Mouse (Mus musculus): ENCODE measurements around the gene Clic5. TPM values are rescaled to one million over a fixed set of nuclear protein-coding genes. Genes with fewer than 3 reads are reported as not detected.
A peak's percentile ranks its signal among the peaks of the same experiment; 100 is the strongest.

Gene Clic5
- total RNA-seq, 2 experiments from 2014 or later, result 1.5 to 1.7 TPM

- intact Hi-C loops (cut with DNase I), result no loop called here
- no peak for DNase-seq
These were observed 1.9 kb downstream of the Clic5 start for GRCm38 (mm10) chr17:44190246-44190645.

DNA sequence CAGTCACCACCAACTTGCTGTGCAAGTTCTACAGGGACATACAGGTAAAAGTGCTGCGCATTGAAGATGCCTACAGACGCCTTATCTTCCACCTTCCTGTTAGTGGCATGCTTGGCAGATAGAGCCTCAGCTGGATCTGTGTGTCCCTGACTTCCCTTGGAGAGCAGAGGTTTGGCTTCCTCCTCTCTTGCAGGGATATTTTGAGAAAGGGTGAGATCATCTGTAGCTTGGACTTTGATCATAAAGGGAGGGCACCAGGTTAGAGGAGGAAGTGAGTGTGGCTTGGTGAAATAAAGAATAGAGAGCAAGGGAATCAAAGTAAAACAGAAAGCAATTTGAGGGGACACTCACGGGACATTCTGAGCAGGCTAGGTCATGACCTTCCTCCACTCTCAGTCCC, 4.6 kb downstream of the Clic5 start:
- intact Hi-C loops (cut with DNase I), result no loop called here
- no peak for DNase-seq

DNA sequence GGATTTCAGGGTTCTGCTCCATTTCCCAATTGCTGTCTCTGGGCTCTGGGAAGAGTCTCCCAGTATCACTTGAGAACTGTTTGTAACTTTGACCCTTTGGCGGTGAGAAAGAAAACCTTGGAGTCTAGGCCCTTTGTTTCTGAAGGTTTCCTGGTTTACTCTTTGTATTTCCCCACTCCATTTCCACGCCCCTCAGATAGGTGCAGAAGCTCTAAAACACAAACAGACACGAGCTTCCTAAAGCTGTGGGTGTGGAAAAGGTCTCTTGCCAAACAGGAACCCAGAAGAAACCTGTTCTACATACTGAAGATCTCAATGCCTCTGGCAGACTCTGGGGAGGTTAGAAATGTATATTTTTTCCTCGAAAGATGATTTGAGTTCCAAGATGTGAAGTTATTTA, 10.8 kb downstream of the Clic5 start:
- intact Hi-C loops (cut with DNase I), result no loop called here
- DNase-seq, result no peak

DNA sequence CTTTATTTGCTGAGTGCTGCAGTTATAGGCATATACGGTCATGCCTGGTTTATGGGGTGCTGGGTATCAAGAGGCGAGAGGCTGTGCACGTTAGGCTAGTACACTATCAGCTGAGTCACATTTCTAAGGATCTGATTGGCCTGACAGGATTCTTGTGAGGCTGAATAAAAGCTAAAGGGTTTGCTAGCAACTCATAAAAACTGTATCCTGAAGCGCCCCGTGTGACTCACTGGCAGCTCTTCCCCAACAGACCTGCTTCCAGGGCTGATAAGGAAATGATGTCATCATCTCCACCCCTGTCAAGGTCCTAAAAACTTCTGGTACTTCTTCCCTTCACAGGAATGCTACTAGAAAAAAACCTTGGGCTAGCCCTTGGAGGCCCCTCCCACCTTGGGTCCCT, 14.6 kb downstream of the Clic5 start:
- intact Hi-C loops (cut with DNase I), result no loop called here
- DNase-seq, result no peak

GRCm38 (mm10) chr17:44204787-44205186, 16.4 kb downstream of the Clic5 start:
- no peak for DNase-seq
- intact Hi-C loops (cut with DNase I), result no loop called here

GRCm38 (mm10) chr17:44205562-44205961, 17.2 kb downstream of the Clic5 start:
- no peak for DNase-seq
- intact Hi-C loops (cut with DNase I), result no loop called here

- no peak for DNase-seq
- intact Hi-C loops (cut with DNase I), result no loop called here
These were observed 20.5 kb downstream of the Clic5 start for GRCm38 (mm10) chr17:44208900-44209299.

DNA sequence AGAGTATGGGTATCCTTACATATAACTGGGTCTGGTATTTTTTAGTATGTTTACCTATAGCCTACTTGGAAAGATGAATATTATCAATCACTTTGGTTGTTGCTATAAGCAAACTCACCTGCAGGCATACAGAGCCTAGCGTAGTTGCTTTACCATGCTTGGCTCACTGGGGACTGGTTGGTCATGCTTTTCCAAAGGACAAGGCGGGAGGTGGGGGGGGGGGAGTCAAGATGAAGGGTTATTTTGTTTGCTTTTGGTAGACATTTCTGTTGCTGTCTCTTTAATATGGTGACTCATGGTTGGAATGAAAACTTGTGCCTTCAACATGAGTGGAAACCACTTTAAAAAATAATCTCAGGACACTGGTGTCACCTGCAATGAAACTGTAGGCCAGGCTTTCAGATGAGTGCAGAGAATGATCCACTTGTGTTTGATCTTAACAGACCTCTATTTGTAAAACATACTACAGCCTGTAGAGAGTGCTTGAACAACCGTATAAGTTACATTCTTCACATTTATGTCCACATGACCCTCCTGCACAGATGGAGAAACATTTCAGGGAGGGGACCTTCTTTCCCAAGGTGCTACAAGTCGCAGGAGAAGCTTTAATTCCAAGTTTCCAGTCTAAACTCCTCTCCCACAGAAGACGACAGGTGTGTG, 24.7 kb downstream of the Clic5 start:
- intact Hi-C loops (cut with DNase I), result no loop called here
- no peak for DNase-seq

DNA sequence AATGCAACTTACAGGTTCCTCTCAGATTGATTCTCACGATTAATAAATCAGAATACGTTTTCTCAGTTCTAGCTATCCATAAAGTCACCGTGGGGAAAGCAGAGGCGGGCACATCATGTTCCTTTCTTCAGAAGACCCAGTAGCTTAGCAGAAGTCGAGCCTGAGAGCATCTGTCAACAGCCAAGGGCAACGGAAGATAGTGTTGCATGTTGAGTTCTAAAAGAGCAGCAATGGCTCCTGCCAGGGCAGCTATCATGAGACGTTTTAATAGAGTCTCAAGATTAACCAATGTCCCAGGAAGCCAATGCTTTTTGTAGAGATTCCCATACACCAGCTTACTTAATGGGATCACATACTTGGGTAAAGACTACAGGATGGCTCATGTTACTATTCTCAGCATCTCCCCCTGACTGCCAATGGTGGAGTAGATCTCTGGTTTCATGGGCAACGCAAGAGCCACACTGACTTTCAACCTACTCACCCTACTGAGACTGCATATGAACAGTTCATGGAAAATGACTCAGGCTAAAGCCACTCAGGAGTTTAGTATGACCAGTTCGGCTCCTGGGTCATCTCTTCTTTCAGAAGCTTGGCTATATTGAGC, 26.9 kb downstream of the Clic5 start:
- DNase-seq, result no peak
- intact Hi-C loops (cut with DNase I), result no loop called here

- no peak for DNase-seq
- intact Hi-C loops (cut with DNase I), result no loop called here
These were observed 28.8 kb downstream of the Clic5 start for GRCm38 (mm10) chr17:44217185-44217584.

DNA sequence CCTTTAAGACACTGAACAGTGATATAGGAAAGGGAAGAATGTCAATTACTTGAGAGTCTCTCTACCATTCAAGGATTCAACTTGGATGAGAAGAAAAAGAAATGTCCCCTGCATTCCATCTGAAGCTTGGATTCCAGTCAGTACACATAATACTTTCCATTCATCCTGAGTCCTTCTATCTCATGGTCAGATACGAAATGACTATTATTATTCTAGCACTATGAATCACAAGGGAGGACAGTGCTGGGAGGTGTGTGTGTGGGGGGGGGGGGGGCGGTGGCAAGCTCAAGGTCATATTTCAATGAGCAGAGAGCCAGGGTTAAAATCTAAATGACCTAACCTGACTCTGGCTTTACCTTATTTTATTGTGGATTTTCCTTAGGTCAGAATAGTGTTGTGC, 31.6 kb downstream of the Clic5 start:
- DNase-seq, result no peak
- intact Hi-C loops (cut with DNase I), result no loop called here

DNA sequence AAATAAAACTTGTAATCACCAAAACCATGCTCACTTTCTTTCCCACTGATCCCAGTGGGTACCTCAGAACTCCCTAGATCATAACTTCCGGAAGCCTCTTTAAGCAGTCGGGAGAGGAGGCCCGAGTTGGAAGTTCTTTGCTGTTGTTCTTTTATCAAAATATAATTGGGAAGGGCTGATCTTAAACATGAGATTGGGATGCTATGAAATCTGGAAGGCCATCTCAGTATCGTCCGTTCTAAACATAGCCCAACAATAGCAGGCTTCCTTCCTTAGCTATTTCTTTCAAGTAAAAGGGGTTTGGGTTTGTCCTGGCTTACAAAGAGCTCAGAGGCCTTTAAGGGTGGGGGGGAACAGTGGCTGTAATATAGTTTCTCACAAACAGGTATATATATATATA, 40.0 kb downstream of the Clic5 start:
- no peak for DNase-seq
- intact Hi-C loops (cut with DNase I), result no loop called here

- no peak for DNase-seq
- intact Hi-C loops (cut with DNase I), result no loop called here
These were observed 41.7 kb downstream of the Clic5 start for GRCm38 (mm10) chr17:44230083-44230482.

GRCm38 (mm10) chr17:44239030-44239721, 50.8 kb downstream of the Clic5 start:
- intact Hi-C loops (cut with DNase I), result no loop called here
- DNase-seq, result no peak

- intact Hi-C loops (cut with DNase I), result no loop called here
- DNase-seq, result no peak
These were observed 52.4 kb downstream of the Clic5 start for GRCm38 (mm10) chr17:44240742-44241141.

GRCm38 (mm10) chr17:44244096-44244495, 55.7 kb downstream of the Clic5 start:
- intact Hi-C loops (cut with DNase I), result no loop called here
- DNase-seq, result no peak

DNA sequence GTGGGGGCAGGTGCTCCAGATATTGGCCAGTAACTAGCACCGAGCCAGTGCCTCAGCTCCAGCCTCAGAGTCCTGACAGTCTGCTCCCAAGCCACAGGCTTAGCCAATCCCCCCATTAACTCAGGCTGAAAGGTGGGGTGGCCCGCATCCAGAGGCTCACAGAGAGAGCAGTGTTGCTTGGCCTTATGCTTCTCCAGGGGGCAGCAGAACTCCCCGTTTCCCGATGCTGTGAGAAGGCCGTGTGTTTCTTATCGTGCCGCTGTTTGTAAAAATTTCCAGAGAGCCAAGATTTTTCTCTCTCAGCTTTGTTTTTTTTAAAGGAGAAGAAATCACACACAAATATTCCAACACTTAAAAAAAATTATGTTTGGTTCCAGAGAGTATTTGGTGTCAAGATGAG, 56.2 kb downstream of the Clic5 start:
- intact Hi-C loops (cut with DNase I), result no loop called here
- DNase-seq, result peak; percentile 21

DNA sequence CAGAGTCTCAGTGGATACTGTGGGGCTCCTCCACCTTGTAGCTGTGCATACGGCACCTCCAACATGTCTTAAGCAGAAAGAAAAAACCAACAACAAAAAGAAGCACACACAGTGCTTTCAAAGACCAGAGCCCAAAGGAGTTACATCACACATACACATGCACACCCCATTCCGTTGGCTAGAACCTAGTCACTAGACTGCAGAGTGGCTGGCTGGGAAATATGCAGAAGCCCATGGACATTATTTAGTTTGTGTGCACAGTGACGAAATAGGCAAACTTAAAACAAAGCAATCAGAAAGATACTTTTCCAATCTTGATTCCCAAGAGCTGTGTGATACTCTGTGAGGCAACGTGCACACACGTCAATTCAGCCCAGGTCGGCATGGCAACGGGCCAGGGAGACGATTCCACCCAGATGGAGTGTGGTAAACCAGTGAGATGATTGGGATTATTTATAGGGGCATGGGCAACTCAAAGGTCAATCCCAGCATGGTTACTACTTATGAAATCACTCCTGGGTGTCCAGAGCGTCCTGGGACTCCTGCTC, 57.8 kb downstream of the Clic5 start:
- intact Hi-C loops (cut with DNase I), result no loop called here
- no peak for DNase-seq

- intact Hi-C loops (cut with DNase I), result no loop called here
- DNase-seq, result no peak
These were observed 61.2 kb downstream of the Clic5 start for GRCm38 (mm10) chr17:44249544-44249943.

GRCm38 (mm10) chr17:44252653-44253052, 64.3 kb downstream of the Clic5 start:
- intact Hi-C loops (cut with DNase I), result loop anchor here (10.0 kb wide), 2 partner anchors 98 to 368 kb away; no protein-coding TSS in a partner anchor
- no peak for DNase-seq

GRCm38 (mm10) chr17:44254698-44255097, 66.3 kb downstream of the Clic5 start:
- intact Hi-C loops (cut with DNase I), result loop anchor here (10.0 kb wide), 2 partner anchors 100 to 370 kb away; no protein-coding TSS in a partner anchor
- no peak for DNase-seq

DNA sequence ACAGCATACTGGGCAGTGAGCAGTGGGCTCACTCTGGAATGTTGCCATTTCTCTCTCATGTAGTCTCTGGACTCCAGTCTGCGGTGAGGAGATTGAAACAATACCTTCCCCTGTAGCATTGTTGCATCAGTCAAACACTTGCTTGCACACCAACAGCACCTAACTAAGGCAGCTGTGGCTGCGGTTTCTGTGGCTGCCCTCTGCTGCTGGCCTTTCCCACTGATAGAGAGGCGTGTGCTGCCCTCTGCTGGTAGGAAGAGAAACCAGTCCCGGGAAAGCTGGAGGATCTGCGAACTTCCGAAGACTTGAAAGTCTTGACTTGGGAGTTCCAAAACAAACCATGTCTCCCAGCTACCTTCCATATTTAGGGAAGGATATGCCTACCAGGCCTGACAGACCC, 68.2 kb downstream of the Clic5 start:
- intact Hi-C loops (cut with DNase I), result loop anchor here (10.0 kb wide), 2 partner anchors 102 to 372 kb away; no protein-coding TSS in a partner anchor
- DNase-seq, result peak; percentile 70

Measured in left cerebral cortex, postnatal 4 days (tissue).